Mouse (Mus musculus) liver, adult 2 months (tissue): ENCODE data around the gene Gpatch1. TPM values are rescaled to one million over a fixed set of nuclear protein-coding genes. Genes with fewer than 3 reads are reported as not detected.
A peak's percentile ranks its signal among the peaks of the same experiment; 100 is the strongest.

Source experiments
- DNase-seq: peaks from one replicate; pipeline ENCODE4 v3.0.0-alpha.2; 2011; ENCODE audit warnings: low read depth, low spot score; ENCODE audit errors: extremely low read depth
- H3K27ac ChIP-seq: fragments of 200-500 bp; replicated peaks from 2 replicates; pipeline ENCODE4 v1.5.1; 2012; ENCODE audit warnings: low read depth, mild to moderate bottlenecking, control low read depth, inconsistent platforms, low read length; ENCODE audit not compliant: insufficient read depth
- H3K27me3 ChIP-seq: fragments of 200-500 bp; 2 replicates; pipeline ENCODE4 v1.6.1; 2012; ENCODE audit warnings: mild to moderate bottlenecking, moderate library complexity, low read length, inconsistent platforms; ENCODE audit not compliant: control insufficient read depth, insufficient read depth
- H3K36me3 ChIP-seq: fragments of 200-500 bp; 2 replicates; pipeline ENCODE4 v1.6.1; 2012; ENCODE audit warnings: low read length, inconsistent platforms; ENCODE audit not compliant: control insufficient read depth, insufficient read depth
- H3K4me1 ChIP-seq: fragments of 200-500 bp; 2 replicates; pipeline ENCODE4 v1.6.1; 2011; ENCODE audit warnings: low read length; ENCODE audit not compliant: control insufficient read depth, insufficient read depth
- H3K4me3 ChIP-seq: fragments of 200-500 bp; 2 replicates; pipeline ENCODE4 v1.5.1; 2011; ENCODE audit warnings: low read depth, mild to moderate bottlenecking, control low read depth, low read length, moderate library complexity; ENCODE audit not compliant: insufficient read depth
- H3K79me2 ChIP-seq: fragments of 200-500 bp; 2 replicates; pipeline ENCODE4 v1.6.1; 2012; ENCODE audit warnings: inconsistent platforms, mild to moderate bottlenecking, low read length, moderate library complexity; ENCODE audit not compliant: control insufficient read depth, insufficient read depth
- H3K9ac ChIP-seq: fragments of 200-500 bp; 2 replicates; pipeline ENCODE4 v1.6.1; 2012; ENCODE audit warnings: low read depth, mild to moderate bottlenecking, control low read depth, inconsistent platforms, low read length
- CTCF ChIP-seq: fragments of 200-500 bp; IDR thresholded peaks from 2 replicates; pipeline ENCODE4 v1.5.1; 2011; ENCODE audit warnings: low read depth, low read length, control low read depth
- POLR2A ChIP-seq: fragments of 200-500 bp; IDR thresholded peaks from 2 replicates; pipeline ENCODE4 v1.6.1; 2011; ENCODE audit warnings: low read length, control low read depth; ENCODE audit not compliant: insufficient read depth; ENCODE audit errors: extremely low read depth
- WGBS: fragments of 180-500 bp; shearing (Covaris S2); methylation state at CpG from one replicate; pipeline ENCODE4 v1.1.7; 2018; 5-methylcytosine and 5-hydroxymethylcytosine counted together
- polyA plus RNA-seq: library from polyadenylated mRNA; depleted of rRNA; stranded (reverse); fragments of >200 nt; gene quantifications from 2 replicates; pipeline ENCODE4 v1.2.3, GENCODE M21; 2012; rRNA removed
- total RNA-seq: library from RNA; depleted of rRNA; stranded (reverse); fragments of >200 nt; gene quantifications from 2 replicates; pipeline ENCODE4 v1.2.3, GENCODE M21; 2014; rRNA removed

Gene Gpatch1
- total RNA-seq (4.1 and 5.3 TPM in 2 replicates), polyA plus RNA-seq (1.9 and 2.5 TPM in 2 replicates)

DNA sequence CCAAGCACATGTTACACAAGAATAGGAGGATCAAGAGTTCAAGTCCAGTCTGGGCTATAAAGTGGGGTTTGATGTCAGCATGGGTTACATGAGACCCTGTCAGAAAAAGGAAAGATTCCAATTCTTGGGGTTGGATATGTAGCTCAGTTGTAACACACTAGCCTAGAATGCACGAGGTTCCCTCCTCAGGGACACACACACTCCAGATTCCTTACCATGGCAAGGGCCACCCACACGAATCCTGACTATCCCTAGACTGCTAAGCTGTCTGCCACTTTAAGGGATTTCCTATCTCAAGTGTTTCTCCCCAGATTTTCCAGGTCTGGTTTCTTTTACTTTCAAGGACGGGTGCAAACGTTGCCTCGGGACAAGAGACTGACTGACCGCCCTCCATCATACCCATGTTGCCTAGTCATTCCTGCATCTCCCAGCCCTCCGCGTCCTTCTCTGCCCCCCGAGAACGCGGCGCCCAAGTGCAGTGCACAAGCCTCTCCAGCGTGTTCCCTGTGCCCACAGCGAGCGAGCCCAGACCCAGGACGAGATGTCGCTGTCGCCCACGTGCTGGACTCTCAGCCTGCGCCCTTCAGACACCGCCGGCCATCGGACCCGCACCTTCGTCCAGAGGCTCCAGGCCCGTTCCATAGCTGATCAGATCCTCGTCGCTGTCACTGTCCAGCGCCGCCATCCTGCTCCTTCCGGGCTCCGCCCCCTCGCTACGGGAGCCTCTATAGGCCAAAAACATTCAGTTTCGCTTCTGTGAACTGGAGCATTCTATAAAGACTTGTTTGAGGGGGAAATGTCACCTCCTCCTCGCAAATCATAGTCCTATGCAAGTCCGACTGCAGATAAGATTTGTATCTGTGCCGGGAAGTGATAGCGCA lies at the start of gene Gpatch1:
TSS of gene Gpatch1 (minus strand) at position 712 of the 881 bp plus-strand sequence.
- peak; percentile 57 for TF ChIP-seq POLR2A
- TF ChIP-seq CTCF = no peak

GRCm38 (mm10) chr7:35365161-35365910 lies 47.1 kb upstream of the Gpatch1 start:
- Histone ChIP-seq H3K27ac (no peak overlapping the region), H3K36me3 (peaks cover 12% of the 10 kb centered on the region), H3K4me1 (no peaks in the 10 kb centered on the region), H3K79me2 (no peaks in the 10 kb centered on the region), H3K27me3 (no peaks in the 10 kb centered on the region), H3K9ac (no peak overlapping the region), H3K4me3 (no peak overlapping the region)
- no peak for DNase-seq
- TF ChIP-seq POLR2A = no peak
- TF ChIP-seq CTCF = no peak
- WGBS = 87% methylated on average over 12 of the region's 12 CpGs

More for the DNA sequence above, at the start of gene Gpatch1:
- Histone ChIP-seq H3K9ac (peak within 1 kb of the TSS; percentile 98), H3K36me3 (no peaks in the 10 kb centered on the region), H3K4me1 (peaks cover 8% of the 10 kb centered on the region), H3K27ac (peak within 1 kb of the TSS; percentile 62), H3K79me2 (peaks cover 10% of the 10 kb centered on the region; the same call in 1 of the 2 replicates), H3K4me3 (peak within 1 kb of the TSS; percentile 99), H3K27me3 (no peaks in the 10 kb centered on the region)
- peak; percentile 77 for DNase-seq
- WGBS = 2% methylated on average over 39 of the region's 39 CpGs

DNA sequence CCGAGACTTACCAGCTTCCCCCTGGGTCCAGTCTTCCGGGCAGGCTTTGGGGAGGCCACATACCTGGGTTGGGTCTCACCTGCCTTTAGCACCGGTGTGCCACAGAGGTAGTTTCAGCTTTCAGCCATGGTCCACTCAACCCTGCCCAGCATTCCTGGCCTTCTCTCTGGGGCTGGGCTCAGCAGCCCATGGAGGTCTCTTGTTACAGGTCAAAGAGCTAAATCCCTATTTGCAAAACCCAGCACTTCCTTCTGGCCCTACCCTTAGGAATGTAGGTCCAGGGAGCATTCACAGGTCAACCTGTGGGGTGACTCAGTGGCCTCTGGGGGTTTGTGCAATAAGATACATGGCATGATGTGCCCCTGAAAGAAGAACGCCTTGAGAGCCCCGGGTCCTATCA lies 44.6 kb upstream of the Gpatch1 start:
- peaks cover 12% of the 10 kb centered on the region for H3K36me3 ChIP-seq
- TF ChIP-seq CTCF = no peak
- TF ChIP-seq POLR2A = no peak
- no peak overlapping the region for H3K4me3 ChIP-seq
- H3K27ac ChIP-seq = no peak overlapping the region
- DNase-seq = no peak
- H3K27me3 ChIP-seq = no peaks in the 10 kb centered on the region
- no peak overlapping the region for H3K9ac ChIP-seq
- no peaks in the 10 kb centered on the region for H3K4me1 ChIP-seq
- WGBS = 76% methylated on average over 5 of the region's 5 CpGs
- H3K79me2 ChIP-seq = no peaks in the 10 kb centered on the region

GRCm38 (mm10) chr7:35362253-35362652 lies 44.0 kb upstream of the Gpatch1 start:
- H3K36me3 ChIP-seq = peaks cover 12% of the 10 kb centered on the region
- H3K27me3 ChIP-seq = no peaks in the 10 kb centered on the region
- no peak overlapping the region for H3K4me3 ChIP-seq
- 87% methylated on average over 5 of the region's 5 CpGs for WGBS
- no peak overlapping the region for H3K9ac ChIP-seq
- no peak overlapping the region for H3K27ac ChIP-seq
- no peak for DNase-seq
- TF ChIP-seq CTCF = no peak
- no peak for TF ChIP-seq POLR2A
- H3K79me2 ChIP-seq = 0 out of 2 replicates have a peak, but pooled peaks cover under 1% of the 10 kb centered on the region
- H3K4me1 ChIP-seq = no peaks in the 10 kb centered on the region

- Histone ChIP-seq H3K27me3 (no peaks in the 10 kb centered on the region), H3K4me1 (no peaks in the 10 kb centered on the region), H3K27ac (no peak overlapping the region), H3K9ac (no peak overlapping the region), H3K79me2 (peaks cover 15% of the 10 kb centered on the region; the same call in 1 of the 2 replicates), H3K4me3 (no peak overlapping the region), H3K36me3 (peaks cover 9% of the 10 kb centered on the region)
- WGBS = 90% methylated on average over 12 of the region's 12 CpGs
- no peak for TF ChIP-seq CTCF
- no peak for TF ChIP-seq POLR2A
- DNase-seq = no peak
Measured at GRCm38 (mm10) chr7:35357621-35358020, 39.4 kb upstream of the Gpatch1 start.
